Mouse (Mus musculus): ENCODE results near the gene Spn.
"Not testable (repeated sequence)": the region's sequence is repeated elsewhere in the genome, so short reads cannot be mapped to it uniquely, and the experiment has no call there.

Gene Spn

GRCm38 (mm10) chr7:127085751-127086150 is 51.9 kb downstream of the Spn start:
- intact Hi-C loops (cut with DNase I), result not testable (repeated sequence)

DNA sequence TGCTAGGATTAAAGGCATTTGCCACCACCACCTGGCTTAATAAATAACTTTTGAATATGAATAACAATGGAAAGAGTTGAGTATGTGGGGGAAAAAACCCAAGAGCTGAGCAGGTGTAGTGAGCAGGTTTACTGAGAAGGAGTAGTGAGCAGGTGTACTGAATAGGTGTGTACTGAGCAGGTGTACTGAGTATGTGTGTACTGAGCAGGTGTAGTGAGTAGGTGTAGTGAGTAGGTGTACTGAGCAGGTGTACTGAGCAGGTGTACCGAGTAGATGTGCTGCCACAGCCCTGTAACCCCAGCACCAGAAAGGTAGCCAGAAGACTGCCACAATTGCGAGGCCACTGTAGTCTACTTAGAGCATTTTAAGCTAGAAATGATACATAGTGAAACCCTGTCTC is 52.8 kb downstream of the Spn start:
- intact Hi-C loops (cut with DNase I), result no loop called here

GRCm38 (mm10) chr7:127083689-127084088 is 53.9 kb downstream of the Spn start:
- intact Hi-C loops (cut with DNase I), result no loop called here

GRCm38 (mm10) chr7:127082995-127083394 is 54.6 kb downstream of the Spn start:
- intact Hi-C loops (cut with DNase I), result no loop called here

DNA sequence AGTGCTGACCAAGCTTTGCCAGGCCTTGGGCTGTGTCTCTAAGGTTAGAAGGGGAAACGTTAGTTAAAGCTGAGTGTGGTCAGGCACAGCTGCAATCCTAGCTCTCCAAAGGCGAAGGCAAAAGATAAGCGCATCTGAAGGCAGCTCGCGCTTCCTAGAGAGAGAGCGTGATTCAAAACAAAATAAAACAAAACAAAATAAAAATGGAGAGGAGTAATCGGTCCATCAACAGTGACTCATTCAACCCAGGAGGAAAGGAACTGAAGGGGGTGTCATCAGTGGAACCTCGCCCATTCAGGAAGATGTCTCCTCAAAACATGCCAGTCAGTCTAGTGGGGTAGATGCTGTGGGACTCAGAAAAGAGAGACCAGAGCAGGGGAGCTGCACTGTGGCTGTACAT is 55.4 kb downstream of the Spn start:
- intact Hi-C loops (cut with DNase I), result no loop called here
